Mouse (Mus musculus) frontal cortex, postnatal 36 days (tissue): ENCODE measurements around the gene Psmf1.

Experiments
- DNase-seq, 2 experiments: peaks; one replicate each; pipeline ENCODE4 v3.0.0; 2022; ENCODE audit warnings: low spot score in 2 of 2

The Psmf1 gene

GRCm38 (mm10) chr2:151743845-151744244, at the start of gene Psmf1:
Psmf1 (minus strand) TSS chr2:151744186.
- no peak for DNase-seq

DNA sequence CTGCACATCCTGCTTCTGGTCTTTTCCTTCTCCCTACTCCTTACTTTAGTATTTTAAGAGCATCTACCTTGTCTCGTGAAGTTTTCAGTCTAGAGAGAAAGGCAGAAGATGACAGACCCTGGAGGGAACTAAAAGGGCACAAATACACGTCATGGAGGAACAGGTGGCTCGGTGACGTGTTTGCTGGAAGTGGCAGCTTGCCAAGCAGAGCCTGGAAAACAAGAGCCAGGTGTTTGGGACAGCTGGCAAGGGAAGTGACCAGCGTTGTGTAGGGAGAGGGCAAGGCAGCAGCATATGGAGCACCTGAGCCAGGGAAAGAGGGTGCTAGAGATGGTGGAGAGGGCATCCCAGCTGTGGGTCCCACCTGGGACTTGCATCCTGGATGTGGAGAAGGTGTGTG, 47.2 kb upstream of the Psmf1 start:
- no peak for DNase-seq

DNA sequence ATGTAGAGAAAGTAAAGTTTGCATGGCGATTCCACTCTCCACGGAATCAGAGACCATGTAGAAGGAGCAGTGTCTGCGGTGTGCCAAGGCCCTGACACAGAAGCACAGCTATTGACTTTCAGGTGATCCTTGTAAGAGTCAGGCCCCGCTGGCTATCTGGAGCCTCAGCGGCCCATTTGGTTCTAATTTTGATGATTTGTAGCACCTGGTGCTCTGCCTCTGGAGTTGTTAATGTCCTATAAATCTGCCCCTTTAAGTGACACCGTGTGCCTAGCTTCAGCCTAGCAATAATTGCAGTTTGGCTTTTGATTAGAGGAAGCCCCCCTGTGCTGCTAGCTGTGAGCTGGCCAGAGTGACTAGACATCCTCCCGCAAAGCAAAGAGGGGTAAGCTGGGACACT, 46.2 kb upstream of the Psmf1 start:
- no peak for DNase-seq

DNA sequence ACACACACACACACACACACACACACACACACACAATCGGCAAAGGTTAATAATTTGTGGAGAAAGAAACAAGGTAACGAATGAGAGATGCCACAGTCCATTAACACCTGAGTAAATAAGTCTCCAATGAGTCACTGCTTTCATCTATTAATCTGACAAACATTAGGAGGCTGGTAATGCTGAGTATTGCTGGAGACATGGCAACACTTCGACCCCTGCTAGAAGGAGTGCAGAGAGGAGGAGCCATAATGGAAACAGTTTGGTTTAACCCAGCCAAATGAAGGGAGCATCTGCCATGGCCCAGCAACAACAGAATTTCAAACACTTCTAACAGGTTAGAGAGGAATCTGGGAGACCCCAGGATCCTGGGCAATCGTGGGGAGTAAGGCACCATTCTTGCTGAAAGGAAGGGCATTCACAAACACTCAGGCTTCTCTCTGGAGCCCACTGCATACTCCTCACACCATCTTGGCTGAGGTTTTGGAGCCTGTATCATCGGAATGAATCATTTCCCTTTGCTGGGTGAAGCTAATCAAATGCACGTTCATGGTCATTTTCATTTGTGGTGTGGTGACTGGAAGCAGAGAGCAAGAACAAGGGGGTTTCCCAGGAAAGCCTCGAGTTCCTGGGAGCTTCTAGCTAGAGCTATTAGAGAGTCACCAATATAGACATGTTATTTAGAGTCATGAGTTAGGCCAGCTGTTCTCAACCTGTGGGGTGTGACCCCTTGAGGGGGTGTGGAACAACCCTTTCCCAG, 44.4 kb upstream of the Psmf1 start:
- no peak for DNase-seq

GRCm38 (mm10) chr2:151783493-151783892, 39.5 kb upstream of the Psmf1 start:
- DNase-seq, result no peak

GRCm38 (mm10) chr2:151777366-151777765, 33.4 kb upstream of the Psmf1 start:
- no peak for DNase-seq

GRCm38 (mm10) chr2:151773476-151773875, 29.5 kb upstream of the Psmf1 start:
- peak; percentile 6 to 19 for DNase-seq

DNA sequence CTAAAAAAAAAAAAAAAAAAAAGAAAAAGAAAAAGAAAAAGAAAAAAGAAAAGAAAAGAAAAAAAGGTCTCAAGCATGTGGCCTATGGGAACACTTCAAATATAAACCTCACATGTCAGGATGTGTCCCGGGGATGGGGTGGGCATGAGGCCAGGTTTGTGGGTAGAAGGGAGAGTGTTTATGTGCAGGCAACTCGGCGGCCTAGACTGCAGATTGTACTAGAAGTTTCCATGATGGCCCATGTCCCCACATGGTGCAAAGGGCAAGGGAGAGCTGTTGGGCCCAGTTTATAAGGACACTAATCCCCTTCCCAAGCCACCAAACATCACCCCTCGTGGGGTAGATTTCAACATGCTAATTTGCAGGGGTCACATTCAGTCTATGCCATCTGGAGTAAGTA, 28.2 kb upstream of the Psmf1 start:
- DNase-seq, result no peak

- DNase-seq, result no peak
These were observed 20.6 kb upstream of the Psmf1 start for GRCm38 (mm10) chr2:151764557-151764956.

GRCm38 (mm10) chr2:151758806-151759353, 14.9 kb upstream of the Psmf1 start:
- DNase-seq, result no peak

DNA sequence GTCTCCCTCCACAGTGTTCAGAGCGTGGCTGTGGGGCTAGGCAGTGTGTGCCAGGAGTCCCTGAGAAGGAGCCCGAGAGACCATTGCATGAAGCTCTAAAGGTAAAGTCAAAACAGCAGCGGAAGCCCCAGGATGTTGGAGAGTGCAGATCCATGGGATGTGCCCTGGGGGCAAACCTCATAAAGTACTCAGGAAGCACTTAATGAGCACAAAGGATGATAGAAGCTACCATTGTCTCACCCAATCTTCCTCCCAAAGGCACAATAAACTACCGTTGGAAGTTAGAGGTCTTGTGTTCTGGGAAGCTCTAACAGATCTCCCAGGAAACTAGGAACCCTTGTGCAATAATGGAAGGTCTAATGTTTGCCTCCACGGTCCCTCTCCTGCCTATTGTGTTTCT, 13.5 kb upstream of the Psmf1 start:
- DNase-seq, result no peak

GRCm38 (mm10) chr2:151756277-151757061, 12.5 kb upstream of the Psmf1 start:
- DNase-seq, result no peak

- no peak for DNase-seq
These were observed 7.3 kb upstream of the Psmf1 start for GRCm38 (mm10) chr2:151751330-151751729.

DNA sequence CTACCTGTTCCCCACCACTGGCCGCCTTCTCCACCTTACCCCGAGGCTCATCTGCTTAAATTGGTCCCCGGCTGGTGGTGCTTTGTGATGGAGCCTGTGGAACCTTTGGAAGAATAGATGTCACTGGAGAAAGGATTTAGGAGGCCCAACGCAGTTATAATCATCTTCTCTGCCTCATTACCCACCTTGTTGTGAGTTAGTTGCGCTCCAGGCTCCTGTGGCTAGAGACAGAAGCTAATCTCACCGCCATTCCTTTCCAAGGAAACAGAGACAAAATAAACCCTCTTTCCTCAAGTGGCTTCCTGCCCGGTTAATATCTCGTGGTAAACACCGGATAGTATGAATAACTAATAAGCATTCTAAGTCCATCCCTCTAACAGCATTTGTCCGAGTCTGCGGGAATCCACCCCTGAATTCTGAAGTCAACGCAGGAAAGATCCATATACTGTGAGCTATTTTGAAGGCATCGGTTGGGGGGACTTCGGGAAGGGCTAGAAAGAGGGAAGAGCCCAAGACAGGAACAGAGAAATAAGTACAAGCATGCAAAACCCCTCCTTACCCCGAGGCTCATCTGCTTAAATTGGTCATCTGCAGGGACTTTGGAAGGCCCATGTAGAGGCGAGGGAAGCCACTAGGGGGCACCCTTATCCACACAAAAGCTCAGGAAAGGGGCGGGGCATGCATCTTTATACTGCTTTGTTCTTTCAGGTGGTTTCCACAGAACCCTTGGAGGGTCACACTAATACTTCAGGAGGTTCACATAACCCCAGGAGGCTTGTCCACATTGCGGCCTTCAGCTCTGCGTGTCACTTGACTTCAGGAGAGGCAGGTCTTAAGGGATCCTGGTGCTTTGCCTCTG, 4.1 kb upstream of the Psmf1 start:
- peak; percentile 80 to 84 for DNase-seq

DNA sequence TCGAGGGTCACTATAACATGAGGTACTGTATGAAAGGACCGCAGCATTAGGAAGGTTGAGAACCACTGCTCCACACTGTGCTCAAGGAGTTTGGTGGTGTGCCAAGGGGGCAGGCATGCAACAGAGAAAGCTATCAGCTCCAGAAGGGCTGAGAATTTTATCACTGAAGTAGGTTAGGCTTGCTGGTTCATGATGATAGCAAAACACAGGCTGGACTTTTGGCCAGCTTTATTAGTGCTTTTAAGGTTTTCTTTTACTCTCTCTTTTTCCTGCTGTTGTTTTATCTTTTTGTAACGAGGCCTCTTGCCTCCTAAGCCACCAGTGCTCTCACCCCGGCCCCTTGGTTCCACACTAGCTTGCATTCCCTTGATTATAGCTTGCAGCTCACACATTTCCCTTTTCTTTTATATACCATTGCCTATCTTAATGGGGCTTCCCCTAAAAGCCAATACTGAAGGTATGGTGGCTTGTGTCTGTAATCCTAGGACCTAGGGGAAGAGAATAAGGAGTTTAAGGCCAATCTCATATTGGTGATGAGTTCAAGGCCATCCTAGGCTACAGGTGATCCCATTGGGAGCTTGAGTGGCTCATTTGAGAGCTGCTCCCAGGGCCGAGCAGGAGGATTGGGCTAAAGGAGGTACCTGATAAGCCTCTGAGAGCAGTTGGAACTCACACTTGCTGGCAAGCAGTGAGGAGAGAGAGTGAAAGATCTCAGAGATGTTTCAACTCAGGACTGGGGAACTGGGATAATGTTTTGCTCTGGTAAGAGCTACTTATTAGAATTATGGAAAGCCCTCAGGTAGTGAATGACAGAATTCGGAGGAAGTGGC, 921 bp downstream of the Psmf1 start:
- DNase-seq, result no peak

DNA sequence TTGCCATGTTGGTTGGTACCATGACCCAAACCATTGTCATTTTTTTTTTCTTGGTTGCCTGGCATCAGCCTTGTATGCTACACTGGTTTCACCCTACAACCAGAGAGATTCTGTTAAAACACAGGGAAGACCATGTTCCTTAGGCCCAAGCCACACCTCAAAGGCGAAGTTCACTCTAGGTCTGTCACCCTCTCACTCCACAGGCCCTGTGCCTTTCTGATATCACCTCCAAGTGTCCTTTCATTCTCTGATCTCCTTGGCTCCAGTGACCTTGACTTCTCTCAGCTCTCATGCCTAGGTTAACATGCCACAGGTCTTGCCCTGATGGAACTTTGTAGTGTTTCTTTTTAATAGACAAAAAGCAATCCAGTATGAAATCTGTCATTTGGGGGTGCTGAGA, 1.9 kb downstream of the Psmf1 start:
- DNase-seq, result no peak

- DNase-seq, result peak; percentile 92 to 94
These were observed 3.1 kb downstream of the Psmf1 start for GRCm38 (mm10) chr2:151740741-151741526.

- DNase-seq, result no peak
These were observed 4.5 kb downstream of the Psmf1 start for GRCm38 (mm10) chr2:151739505-151739904.

DNA sequence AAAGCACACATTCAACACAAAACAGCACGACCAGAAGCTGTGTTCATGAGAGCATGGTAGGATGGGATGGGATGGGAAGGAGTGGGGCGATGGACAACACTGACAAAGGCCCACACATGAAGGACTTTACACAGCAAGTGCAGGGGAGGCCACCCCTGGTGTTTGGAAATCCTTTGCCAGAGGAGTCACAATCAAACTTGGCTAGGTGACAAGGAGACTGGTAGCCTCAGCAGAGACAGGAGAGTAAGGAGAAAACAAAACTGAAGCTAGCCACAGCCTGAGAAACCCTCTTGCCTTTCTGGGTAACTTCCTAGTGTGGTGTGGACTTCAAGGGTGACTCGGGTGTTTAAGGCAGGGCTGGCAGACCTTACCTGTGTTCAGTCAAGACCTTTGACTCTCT, 4.9 kb downstream of the Psmf1 start:
- DNase-seq, result no peak

GRCm38 (mm10) chr2:151738460-151738859, 5.5 kb downstream of the Psmf1 start:
- no peak for DNase-seq
